Comparison of ENCODE assay signal across 17 mouse cellular contexts in genomic region chr2:144291600-144292305, GRCm38 (mm10). TPM values are rescaled to one million over a fixed set of nuclear protein-coding genes. Genes with fewer than 3 reads are reported as not detected.
DNase-seq lines count a peak whose midpoint lies in the region; ATAC-seq lines count a peak whose summit lies in the region.
"Had no signal": no experiment of that assay in that cellular context is flagged by ENCODE, and none has a peak within 500 bp of the region (broad histone marks: within the 10 kb centered on the region; RNA-seq: fewer than 3 reads in every experiment).

No protein-coding gene starts in this region.

- no peaks in the 10 kb centered on the region for H3K4me1 ChIP-seq in midbrain, embryonic 14.5 days (ENCODE audit: control insufficient read depth, insufficient read depth, low read length)
- H3K4me1 ChIP-seq in hindbrain, embryonic 14.5 days (replicated peaks; ENCODE audit: control insufficient read depth, insufficient read depth, low read length): no peaks in the 10 kb centered on the region
- H3K4me1 ChIP-seq: limb, embryonic 13.5 days; lung, embryonic 15.5 days had no signal

- ATAC-seq in midbrain, embryonic 14.5 days (ENCODE audit: low FRiP score, low TSS enrichment): no peak
- ATAC-seq in hindbrain, embryonic 14.5 days (ENCODE audit: low FRiP score): no peak

- H3K4me2 ChIP-seq in midbrain, embryonic 14.5 days (ENCODE audit: low read length): no peak overlapping the region
- H3K4me2 ChIP-seq in hindbrain, embryonic 14.5 days (replicated peaks): no peak overlapping the region
- H3K4me2 ChIP-seq: limb, embryonic 13.5 days; lung, embryonic 15.5 days had no signal

- H3K9me3 ChIP-seq in midbrain, embryonic 14.5 days (ENCODE audit: control insufficient read depth, low read length): no peaks in the 10 kb centered on the region
- no peaks in the 10 kb centered on the region for H3K9me3 ChIP-seq in hindbrain, embryonic 14.5 days (ENCODE audit: control insufficient read depth, low read length)
- H3K9me3 ChIP-seq: heart, embryonic 10.5 days; limb, embryonic 13.5 days; lung, embryonic 15.5 days had no signal

- no peak overlapping the region for H3K9ac ChIP-seq in midbrain, embryonic 14.5 days (replicated peaks; ENCODE audit: low read length)
- H3K9ac ChIP-seq in hindbrain, embryonic 14.5 days: no peak overlapping the region
- H3K9ac ChIP-seq: limb, embryonic 13.5 days; lung, embryonic 15.5 days had no signal

- DNase-seq in retina, postnatal 1 day: peak; percentile 53
- no peak for DNase-seq in retina, embryonic 14.5 days (ENCODE audit: low spot score)
- DNase-seq in layer of hippocampus, adult 9-11 months: peak; percentile 86
- DNase-seq in left cerebral cortex, postnatal 25 days (ENCODE audit: low spot score in 2 of 2): peak; percentile 75 to 96
- no peak for DNase-seq in midbrain, embryonic 14.5 days
- DNase-seq in natural killer cell, adult 2 months (ENCODE audit: low spot score in 2 of 2): no peak
- DNase-seq in hindbrain, embryonic 14.5 days (ENCODE audit: low spot score): no peak
- DNase-seq in adrenal gland, postnatal 25 days: no peak
- DNase-seq: cerebellum, adult 11-12 months; gastrocnemius, adult 2 months; heart, postnatal 4 days; kidney, adult 11 months had no signal

- intact Hi-C loops in left cerebral cortex, postnatal 25 days (cut with DNase I): loop anchor here (1.0 to 2.0 kb wide), 3 partner anchors 77 to 174 kb away; partner anchors contain the start of genes Kat14 and Pet117

- H3K4me3 ChIP-seq in midbrain, embryonic 14.5 days (replicated peaks; ENCODE audit: low read depth, low read length): no peak overlapping the region
- no peak overlapping the region for H3K4me3 ChIP-seq in hindbrain, embryonic 14.5 days (replicated peaks; ENCODE audit: low read length)
- H3K4me3 ChIP-seq: erythroblast, embryonic 14.5 days; gastrocnemius, adult 2 months; heart, embryonic 10.5 days; limb, embryonic 13.5 days; lung, embryonic 15.5 days had no signal

- H3K36me3 ChIP-seq in midbrain, embryonic 14.5 days (ENCODE audit: control insufficient read depth, insufficient read depth, low read length): no peaks in the 10 kb centered on the region
- no peaks in the 10 kb centered on the region for H3K36me3 ChIP-seq in hindbrain, embryonic 14.5 days (replicated peaks; ENCODE audit: control insufficient read depth, insufficient read depth)
- H3K36me3 ChIP-seq: heart, embryonic 10.5 days; limb, embryonic 13.5 days; lung, embryonic 15.5 days had no signal

- H3K27me3 ChIP-seq in midbrain, embryonic 14.5 days (ENCODE audit: control insufficient read depth, insufficient read depth, low read length): no peaks in the 10 kb centered on the region
- no peaks in the 10 kb centered on the region for H3K27me3 ChIP-seq in hindbrain, embryonic 14.5 days (ENCODE audit: control insufficient read depth, insufficient read depth, low read length)
- H3K27me3 ChIP-seq: limb, embryonic 13.5 days; lung, embryonic 15.5 days had no signal

- H3K27ac ChIP-seq in midbrain, embryonic 14.5 days (replicated peaks; ENCODE audit: low read depth, low read length): no peak overlapping the region
- no peak overlapping the region for H3K27ac ChIP-seq in hindbrain, embryonic 14.5 days
- H3K27ac ChIP-seq: gastrocnemius, adult 2 months; heart, embryonic 10.5 days; limb, embryonic 13.5 days; lung, embryonic 15.5 days had no signal

- 88% methylated on average over 11 of the region's 11 CpGs for WGBS in midbrain, embryonic 14.5 days
- 81% methylated on average over 11 of the region's 11 CpGs for WGBS in hindbrain, embryonic 14.5 days

RNA-seq across cellular contexts. Expression of gene Snx5, which starts 21.0 kb away (rescaled TPM):
- total RNA-seq in left cerebral cortex, postnatal 25 days (2021): 10 to 100 TPM; 77.5 to 81.3 TPM
- polyA plus RNA-seq in midbrain, embryonic 14.5 days (2014; fragmentation: Nextera tagmentation; extraction: Ambion mirVana): 55.6 and 69.3 TPM in 2 replicates
- polyA plus RNA-seq in hindbrain, embryonic 14.5 days (2014; fragmentation: Nextera tagmentation; extraction: Ambion mirVana): 73.0 and 75.9 TPM in 2 replicates
- 91.6 and 107 TPM in 2 replicates for total RNA-seq in adrenal gland, postnatal 25 days (2021)

RNA-seq across cellular contexts. Expression of gene Mgme1, which starts 21.3 kb away (rescaled TPM):
- total RNA-seq in left cerebral cortex, postnatal 25 days (2021): 1 to 10 TPM; 5.2 to 5.7 TPM
- 7.6 and 11.1 TPM in 2 replicates for polyA plus RNA-seq in midbrain, embryonic 14.5 days (2014; fragmentation: Nextera tagmentation; extraction: Ambion mirVana)
- polyA plus RNA-seq in hindbrain, embryonic 14.5 days (2014; fragmentation: Nextera tagmentation; extraction: Ambion mirVana): 10.5 and 11.7 TPM in 2 replicates
- 25.8 and 26.8 TPM in 2 replicates for total RNA-seq in adrenal gland, postnatal 25 days (2021)

RNA-seq across cellular contexts. Expression of gene Ovol2, which starts 40.2 kb away (rescaled TPM):
- 1 to 10 TPM; 6.8 to 8.6 TPM for total RNA-seq in left cerebral cortex, postnatal 25 days (2021)
- polyA plus RNA-seq in midbrain, embryonic 14.5 days (2014; fragmentation: Nextera tagmentation; extraction: Ambion mirVana): not detected in 2 replicates
- not detected in 2 replicates for polyA plus RNA-seq in hindbrain, embryonic 14.5 days (2014; fragmentation: Nextera tagmentation; extraction: Ambion mirVana)
- total RNA-seq in adrenal gland, postnatal 25 days (2021): not detected in 2 replicates
- total RNA-seq: gastrocnemius, adult 2 months; heart, postnatal 4 days had no signal
- polyA plus RNA-seq: erythroblast, embryonic 14.5 days; neural tube, embryonic 11.5 days had no signal

Comparison
In these comparisons a context has a peak if more than half of its experiments do, and no peak if none do; other contexts are left out.
1. DNase-seq: peak in retina, postnatal 1 day (single experiment), layer of hippocampus, adult 9-11 months (single experiment) and left cerebral cortex, postnatal 25 days (2 of 2); none in retina, embryonic 14.5 days (single experiment), midbrain, embryonic 14.5 days (single experiment), natural killer cell, adult 2 months (0 of 2), hindbrain, embryonic 14.5 days (single experiment) and adrenal gland, postnatal 25 days (single experiment).